Mouse (Mus musculus) erythroblast, embryonic 14.5 days (primary cell): ENCODE data around the gene Pcid2. TPM values are rescaled to one million over a fixed set of nuclear protein-coding genes. Genes with fewer than 3 reads are reported as not detected.
A peak's percentile ranks its signal among the peaks of the same experiment; 100 is the strongest.
"Not testable (repeated sequence)": the region's sequence is repeated elsewhere in the genome, so short reads cannot be mapped to it uniquely, and the experiment has no call there.

Experiments used
- H3K27me3 ChIP-seq: 2 replicates; pipeline ENCODE4 v1.6.1; 2012; ENCODE audit warnings: inconsistent platforms; ENCODE audit not compliant: control insufficient read depth
- H3K36me3 ChIP-seq: 2 replicates; pipeline ENCODE4 v1.6.1; 2012; ENCODE audit warnings: mild to moderate bottlenecking, inconsistent platforms; ENCODE audit not compliant: control insufficient read depth
- H3K4me1 ChIP-seq: 2 replicates; pipeline ENCODE4 v1.6.1; 2012; ENCODE audit warnings: inconsistent platforms; ENCODE audit not compliant: control insufficient read depth
- H3K4me3 ChIP-seq: replicated peaks from 2 replicates; pipeline ENCODE3; 2012; ENCODE audit warnings: moderate library complexity, mild to moderate bottlenecking, inconsistent platforms
- H3K9me3 ChIP-seq: 2 replicates; pipeline ENCODE4 v1.6.1; 2012; ENCODE audit warnings: low read length, inconsistent platforms, mixed read lengths; ENCODE audit not compliant: control insufficient read depth
- GATA1 ChIP-seq: IDR thresholded peaks from 2 replicates; pipeline ENCODE4 v1.6.1; 2012; ENCODE audit warnings: low read length, inconsistent platforms, mixed read lengths
- TAL1 ChIP-seq: IDR thresholded peaks from 3 replicates; pipeline ENCODE4 v1.6.1; 2012; ENCODE audit warnings: low read length, inconsistent platforms, mixed read lengths
- polyA plus RNA-seq: library from polyadenylated mRNA; stranded (reverse); fragments of >175 nt; gene quantifications from 2 replicates; pipeline ENCODE4 v1.2.3, GENCODE M21; 2012

The Pcid2 gene
- polyA plus RNA-seq, 1 experiment = 0.54 TPM

- no peaks in the 10 kb centered on the region for H3K9me3 ChIP-seq
- no peaks in the 10 kb centered on the region for H3K27me3 ChIP-seq
- H3K36me3 ChIP-seq = peaks cover 44% of the 10 kb centered on the region
- peaks cover 63% of the 10 kb centered on the region for H3K4me1 ChIP-seq
- TF ChIP-seq GATA1 = no peak
- TF ChIP-seq TAL1 = no peak
- peak overlapping the region; percentile 99 for H3K4me3 ChIP-seq
Observed at GRCm38 (mm10) chr8:13105908-13106551, 771 bp upstream of the Pcid2 start.

DNA sequence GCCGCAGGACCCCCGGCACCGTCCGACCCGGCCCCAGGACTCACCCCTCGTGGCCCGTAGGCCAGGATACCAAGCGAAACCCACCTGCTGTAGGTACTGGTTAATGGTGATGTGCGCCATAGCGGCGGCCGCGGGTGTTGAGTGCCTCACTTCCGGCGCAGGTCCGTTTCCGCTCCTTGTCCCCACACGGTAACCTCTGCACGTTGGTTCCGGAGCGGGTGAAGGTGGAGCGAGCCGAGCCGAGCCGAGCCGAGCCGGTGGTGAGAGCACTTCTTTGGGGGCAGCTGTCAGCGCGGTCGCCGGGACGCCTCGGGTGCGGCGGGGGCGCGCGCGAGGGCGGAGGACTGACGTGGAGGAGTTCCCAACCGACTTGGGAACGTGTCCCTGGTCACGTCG lies 570 bp downstream of the Pcid2 start:
- TF ChIP-seq TAL1 (no peak), GATA1 (no peak)
- H3K4me1 ChIP-seq = peaks cover 51% of the 10 kb centered on the region
- no peaks in the 10 kb centered on the region for H3K27me3 ChIP-seq
- H3K9me3 ChIP-seq = no peaks in the 10 kb centered on the region
- peaks cover 44% of the 10 kb centered on the region for H3K36me3 ChIP-seq
- H3K4me3 ChIP-seq = peak overlapping the region; percentile 99

DNA sequence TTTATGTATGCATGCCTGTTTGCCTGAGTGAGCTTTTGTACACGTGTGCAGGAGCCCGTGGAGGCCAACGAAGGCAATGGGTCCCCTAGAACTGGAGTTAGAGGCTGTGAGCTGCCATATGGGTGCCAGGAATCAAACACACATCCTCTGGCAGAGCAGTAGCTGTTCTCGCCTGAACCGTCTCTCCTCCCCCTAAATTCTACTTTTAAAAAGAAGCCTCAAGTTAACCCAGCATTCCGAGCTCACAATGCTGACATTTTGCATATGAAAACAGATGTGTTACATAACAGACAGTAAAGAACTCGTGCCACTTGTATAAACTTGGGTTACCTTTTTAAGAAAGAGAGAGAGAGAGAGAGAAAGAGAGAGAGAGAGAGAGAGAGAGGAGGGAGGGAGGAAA lies 27.7 kb downstream of the Pcid2 start:
- TF ChIP-seq TAL1 (no peak), GATA1 (no peak)
- H3K36me3 ChIP-seq = peaks cover 97% of the 10 kb centered on the region

DNA sequence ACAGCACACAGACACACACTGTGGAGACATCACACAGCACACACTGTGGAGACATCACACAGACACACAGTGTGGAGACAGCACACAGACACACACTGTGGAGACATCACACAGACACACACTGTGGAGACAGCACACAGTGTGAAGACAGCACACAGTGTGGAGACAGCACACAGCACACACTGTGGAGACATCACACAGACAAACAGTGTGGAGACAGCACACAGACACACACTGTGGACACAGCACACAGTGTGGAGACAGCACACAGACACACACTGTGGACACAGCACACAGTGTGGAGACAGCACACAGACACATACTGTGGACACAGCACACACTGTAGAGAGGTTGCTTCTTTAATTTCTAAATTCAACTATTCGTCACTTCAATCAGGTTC lies 29.7 kb downstream of the Pcid2 start:
- peaks cover 78% of the 10 kb centered on the region for H3K36me3 ChIP-seq

More for the DNA sequence above, 27.7 kb downstream of the Pcid2 start:
- Histone ChIP-seq H3K27me3 (no peaks in the 10 kb centered on the region), H3K9me3 (no peaks in the 10 kb centered on the region), H3K4me3 (no peak overlapping the region), H3K4me1 (no peaks in the 10 kb centered on the region; the same call in 1 of the 2 replicates)

GRCm38 (mm10) chr8:13075044-13075443 lies 30.2 kb downstream of the Pcid2 start:
- Histone ChIP-seq H3K36me3 (peaks cover 73% of the 10 kb centered on the region), H3K9me3 (no peaks in the 10 kb centered on the region), H3K27me3 (no peaks in the 10 kb centered on the region), H3K4me3 (no peak overlapping the region), H3K4me1 (no peaks in the 10 kb centered on the region; the same call in 1 of the 2 replicates)
- TF ChIP-seq GATA1 = no peak
- no peak for TF ChIP-seq TAL1

More for the DNA sequence above, 29.7 kb downstream of the Pcid2 start:
- not testable (repeated sequence) for H3K27me3 ChIP-seq, H3K9me3 ChIP-seq, H3K4me1 ChIP-seq, H3K4me3 ChIP-seq

DNA sequence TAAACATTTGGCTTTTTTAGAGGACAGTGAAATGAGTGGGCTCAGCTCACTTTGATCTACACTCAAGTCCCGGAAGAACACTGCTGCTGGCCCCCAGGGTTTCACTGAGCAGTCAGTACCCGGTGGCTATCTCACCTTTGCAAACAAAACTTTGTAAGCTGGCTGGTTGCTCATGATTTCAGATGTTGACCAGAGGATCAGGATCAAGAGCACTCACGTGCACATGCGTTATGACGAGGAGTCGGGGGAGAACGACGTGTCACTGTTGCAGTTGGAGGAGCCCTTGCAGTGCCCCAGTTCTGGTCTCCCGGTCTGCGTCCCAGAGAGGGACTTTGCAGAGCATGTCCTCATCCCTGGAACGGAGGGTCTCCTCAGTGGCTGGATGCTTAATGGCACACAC lies 32.0 kb downstream of the Pcid2 start:
- no peaks in the 10 kb centered on the region for H3K27me3 ChIP-seq
- TF ChIP-seq TAL1 = no peak
- TF ChIP-seq GATA1 = no peak
- H3K4me3 ChIP-seq = no peak overlapping the region
- no peaks in the 10 kb centered on the region; the same call in 1 of the 2 replicates for H3K4me1 ChIP-seq
- peaks cover 55% of the 10 kb centered on the region for H3K36me3 ChIP-seq
- H3K9me3 ChIP-seq = no peaks in the 10 kb centered on the region

DNA sequence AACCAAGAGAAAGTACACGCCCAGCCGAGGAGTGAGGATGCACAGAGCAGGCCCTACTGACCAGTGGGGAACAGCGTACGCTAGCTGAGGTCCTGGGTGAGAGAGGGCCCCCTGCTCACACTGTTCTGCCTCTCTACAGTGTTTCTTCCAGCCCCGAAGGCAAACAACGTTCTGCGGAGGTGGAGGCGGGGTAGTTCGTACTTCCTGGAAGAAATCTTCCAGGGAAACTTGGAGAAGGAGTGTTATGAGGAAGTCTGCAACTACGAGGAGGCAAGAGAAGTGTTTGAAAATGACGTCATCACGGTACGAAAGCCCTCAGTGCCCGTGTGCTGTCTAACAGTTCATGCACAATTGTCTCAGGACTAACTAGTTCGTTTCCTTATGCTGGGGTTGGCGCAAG lies 42.1 kb downstream of the Pcid2 start:
- peaks cover 10% of the 10 kb centered on the region for H3K4me1 ChIP-seq
- no peak overlapping the region for H3K4me3 ChIP-seq
- H3K9me3 ChIP-seq = no peaks in the 10 kb centered on the region
- H3K36me3 ChIP-seq = peaks cover 12% of the 10 kb centered on the region; the same call in 1 of the 2 replicates
- no peak for TF ChIP-seq GATA1
- no peak for TF ChIP-seq TAL1
- H3K27me3 ChIP-seq = no peaks in the 10 kb centered on the region

- Histone ChIP-seq H3K4me3 (peak within 1 kb of the TSS; percentile 56), H3K9me3 (no peaks in the 10 kb centered on the region), H3K27me3 (no peaks in the 10 kb centered on the region), H3K4me1 (peaks cover 10% of the 10 kb centered on the region), H3K36me3 (peaks cover 8% of the 10 kb centered on the region; the same call in 1 of the 2 replicates)
- TF ChIP-seq TAL1 (no peak), GATA1 (no peak)
Observed at GRCm38 (mm10) chr8:13060441-13061150, 44.7 kb downstream of the Pcid2 start, which contains the start of gene Proz. Gene Proz (plus strand): TSS chr8:13060914.

- TF ChIP-seq TAL1 (no peak), GATA1 (no peak)
- Histone ChIP-seq H3K9me3 (no peaks in the 10 kb centered on the region), H3K27me3 (no peaks in the 10 kb centered on the region), H3K36me3 (no peaks in the 10 kb centered on the region; the same call in 1 of the 2 replicates), H3K4me3 (no peak overlapping the region), H3K4me1 (peaks cover 2% of the 10 kb centered on the region)
Observed at GRCm38 (mm10) chr8:13057351-13057750, 47.9 kb downstream of the Pcid2 start.
